Mouse (Mus musculus) megakaryocyte, embryonic 14.5 days (primary cell): ENCODE measurements at regions not wholly inside any gene's neighbourhood (a gene's known extent, or its start where the extent isn't known, plus 50 kb on each side); places are given as distances from the start of the nearest gene placed in this dataset.
A peak's percentile ranks its signal among the peaks of the same experiment; 100 is the strongest.

Experiments
- H3K27me3 ChIP-seq: replicated peaks from 2 replicates; pipeline ENCODE3; 2012; ENCODE audit warnings: inconsistent platforms
- H3K36me3 ChIP-seq: replicated peaks from 2 replicates; pipeline ENCODE3; 2012; ENCODE audit warnings: low read length, inconsistent platforms, mixed read lengths
- H3K4me1 ChIP-seq: 2 replicates; pipeline ENCODE4 v1.6.1; 2012; ENCODE audit warnings: inconsistent platforms
- H3K4me3 ChIP-seq: replicated peaks from 2 replicates; pipeline ENCODE3; 2012; ENCODE audit warnings: moderate library complexity, mild to moderate bottlenecking, inconsistent platforms
- H3K9me3 ChIP-seq: 2 replicates; pipeline ENCODE4 v1.6.1; 2012; ENCODE audit warnings: inconsistent platforms
- FLI1 ChIP-seq: IDR thresholded peaks from 2 replicates; pipeline ENCODE4 v1.6.1; 2012; ENCODE audit warnings: low read length, inconsistent platforms, mixed read lengths
- GATA1 ChIP-seq: IDR thresholded peaks from 3 replicates; pipeline ENCODE4 v1.6.1; 2012; ENCODE audit warnings: mixed read lengths, low read length, inconsistent platforms, borderline replicate concordance

GRCm38 (mm10) chr3:54592064-54592463 lies 100.5 kb upstream of the Supt20 start:
- Histone ChIP-seq H3K4me1 (peaks cover 31% of the 10 kb centered on the region), H3K9me3 (peaks cover 11% of the 10 kb centered on the region), H3K4me3 (no peak overlapping the region), H3K27me3 (no peaks in the 10 kb centered on the region), H3K36me3 (peaks cover 8% of the 10 kb centered on the region)
- no peak for TF ChIP-seq FLI1
- no peak for TF ChIP-seq GATA1

- Histone ChIP-seq H3K36me3 (peaks cover 11% of the 10 kb centered on the region), H3K4me3 (peak overlapping the region; percentile 87), H3K9me3 (peaks cover 17% of the 10 kb centered on the region), H3K27me3 (no peaks in the 10 kb centered on the region), H3K4me1 (peaks cover 31% of the 10 kb centered on the region)
- no peak for TF ChIP-seq FLI1
- no peak for TF ChIP-seq GATA1
Observed at GRCm38 (mm10) chr3:54592655-54593428, 99.8 kb upstream of the Supt20 start.

GRCm38 (mm10) chr3:54595193-54595592 lies 97.4 kb upstream of the Supt20 start:
- peaks cover 11% of the 10 kb centered on the region for H3K36me3 ChIP-seq
- peaks cover 25% of the 10 kb centered on the region for H3K9me3 ChIP-seq
- H3K27me3 ChIP-seq = no peaks in the 10 kb centered on the region
- peaks cover 22% of the 10 kb centered on the region for H3K4me1 ChIP-seq
- TF ChIP-seq FLI1 = no peak
- no peak for TF ChIP-seq GATA1
- no peak overlapping the region for H3K4me3 ChIP-seq

- Histone ChIP-seq H3K4me3 (no peak overlapping the region), H3K27me3 (no peaks in the 10 kb centered on the region), H3K4me1 (peaks cover 7% of the 10 kb centered on the region), H3K36me3 (peaks cover 14% of the 10 kb centered on the region), H3K9me3 (peaks cover 31% of the 10 kb centered on the region)
- TF ChIP-seq GATA1 (no peak), FLI1 (no peak)
Observed at GRCm38 (mm10) chr3:54597326-54598274, 95.0 kb upstream of the Supt20 start.

- Histone ChIP-seq H3K4me3 (no peak overlapping the region), H3K36me3 (peaks cover 14% of the 10 kb centered on the region), H3K27me3 (no peaks in the 10 kb centered on the region), H3K9me3 (peaks cover 31% of the 10 kb centered on the region), H3K4me1 (peaks cover 5% of the 10 kb centered on the region)
- TF ChIP-seq FLI1 (no peak), GATA1 (no peak)
Observed at GRCm38 (mm10) chr3:54598296-54598695, 94.3 kb upstream of the Supt20 start.

GRCm38 (mm10) chr3:54604705-54605379 lies 87.8 kb upstream of the Supt20 start:
- H3K36me3 ChIP-seq = peaks cover 13% of the 10 kb centered on the region
- peaks cover 10% of the 10 kb centered on the region for H3K4me1 ChIP-seq
- H3K27me3 ChIP-seq = no peaks in the 10 kb centered on the region
- no peak overlapping the region for H3K4me3 ChIP-seq
- peaks cover 29% of the 10 kb centered on the region for H3K9me3 ChIP-seq
- no peak for TF ChIP-seq FLI1
- TF ChIP-seq GATA1 = no peak

- no peaks in the 10 kb centered on the region for H3K27me3 ChIP-seq
- TF ChIP-seq GATA1 = no peak
- H3K4me3 ChIP-seq = no peak overlapping the region
- H3K36me3 ChIP-seq = peaks cover 7% of the 10 kb centered on the region
- peaks cover 15% of the 10 kb centered on the region for H3K4me1 ChIP-seq
- H3K9me3 ChIP-seq = peaks cover 19% of the 10 kb centered on the region
Observed at GRCm38 (mm10) chr3:54611431-54611990, 81.1 kb upstream of the Supt20 start.

GRCm38 (mm10) chr3:54613845-54614244 lies 78.8 kb upstream of the Supt20 start:
- peaks cover 15% of the 10 kb centered on the region for H3K4me1 ChIP-seq
- no peaks in the 10 kb centered on the region for H3K27me3 ChIP-seq
- peaks cover 17% of the 10 kb centered on the region for H3K9me3 ChIP-seq
- H3K4me3 ChIP-seq = no peak overlapping the region
- TF ChIP-seq FLI1 = no peak
- no peak for TF ChIP-seq GATA1
- H3K36me3 ChIP-seq = peaks cover 3% of the 10 kb centered on the region

GRCm38 (mm10) chr3:54617298-54617697 lies 75.3 kb upstream of the Supt20 start:
- peaks cover 26% of the 10 kb centered on the region for H3K9me3 ChIP-seq

GRCm38 (mm10) chr3:54618286-54618685 lies 74.3 kb upstream of the Supt20 start:
- Histone ChIP-seq H3K36me3 (peaks cover 3% of the 10 kb centered on the region), H3K27me3 (no peaks in the 10 kb centered on the region), H3K4me3 (no peak overlapping the region), H3K9me3 (peaks cover 26% of the 10 kb centered on the region), H3K4me1 (peaks cover 5% of the 10 kb centered on the region; the same call in 1 of the 2 replicates)
- TF ChIP-seq FLI1 = no peak
- no peak for TF ChIP-seq GATA1

More at GRCm38 (mm10) chr3:54617298-54617697, 75.3 kb upstream of the Supt20 start:
- no peaks in the 10 kb centered on the region for H3K27me3 ChIP-seq
- TF ChIP-seq FLI1 = no peak
- TF ChIP-seq GATA1 = no peak
- H3K4me1 ChIP-seq = peaks cover 8% of the 10 kb centered on the region; the same call in 1 of the 2 replicates
- H3K4me3 ChIP-seq = no peak overlapping the region
- H3K36me3 ChIP-seq = peaks cover 3% of the 10 kb centered on the region
